ENCODE assay signal across 28 mouse cellular contexts in the genomic region with DNA sequence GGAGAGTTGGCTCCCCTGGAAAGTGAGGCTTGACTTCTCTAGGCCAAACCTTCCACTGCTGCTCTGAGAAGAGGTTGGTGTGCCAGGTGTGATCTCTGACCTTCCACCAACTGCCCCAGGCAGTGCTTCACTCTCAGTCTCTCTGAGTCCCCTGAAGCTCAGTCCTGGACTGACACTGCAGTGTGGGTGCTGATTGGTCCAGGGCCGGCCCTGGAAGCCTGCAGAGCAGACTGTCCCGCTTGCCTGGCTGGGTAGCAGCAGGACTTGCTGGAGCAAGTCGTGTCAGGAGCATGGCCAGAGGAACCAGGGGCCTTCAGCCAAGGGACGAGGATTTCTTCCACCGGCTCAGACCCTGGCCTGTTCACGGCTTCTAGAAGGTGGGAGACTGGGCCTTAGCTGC. TPM values are rescaled to one million over a fixed set of nuclear protein-coding genes. Genes with fewer than 3 reads are reported as not detected.
DNase-seq lines count a peak whose midpoint lies in the region; ATAC-seq and TF ChIP-seq lines count a peak whose summit lies in the region.
"Had no signal": no experiment of that assay in that cellular context is flagged by ENCODE, and none has a peak within 500 bp of the region (broad histone marks: within the 10 kb centered on the region; RNA-seq: fewer than 3 reads in every experiment).

No protein-coding gene starts in this region.

- no peaks in the 10 kb centered on the region for H3K27me3 ChIP-seq in cerebellum, adult 2 months (ENCODE audit: control insufficient read depth, insufficient read depth, low read length)
- H3K27me3 ChIP-seq in hindbrain, embryonic 13.5 days = no peaks in the 10 kb centered on the region
- H3K27me3 ChIP-seq in hindbrain, embryonic 14.5 days (ENCODE audit: control insufficient read depth, insufficient read depth, low read length) = no peaks in the 10 kb centered on the region
- H3K27me3 ChIP-seq in midbrain, embryonic 13.5 days = no peaks in the 10 kb centered on the region
- no peaks in the 10 kb centered on the region for H3K27me3 ChIP-seq in midbrain, embryonic 11.5 days (ENCODE audit: control insufficient read depth, insufficient read depth, low read length)
- H3K27me3 ChIP-seq: hindbrain, embryonic 15.5 days; Patski had no signal

- no peak for ATAC-seq in hindbrain, embryonic 13.5 days (ENCODE audit: low FRiP score)
- no peak for ATAC-seq in hindbrain, embryonic 14.5 days (ENCODE audit: low FRiP score)
- no peak for ATAC-seq in midbrain, embryonic 13.5 days
- ATAC-seq in midbrain, embryonic 11.5 days (ENCODE audit: low FRiP score) = no peak
- ATAC-seq: forebrain, embryonic 16.5 days; inflammation-experienced regulatory T-cells, adult 6 months; Patski had no signal

- H3K9ac ChIP-seq in hindbrain, embryonic 13.5 days = peak overlapping the region; percentile 15
- no peak overlapping the region for H3K9ac ChIP-seq in hindbrain, embryonic 14.5 days
- H3K9ac ChIP-seq in midbrain, embryonic 13.5 days (replicated peaks) = 0 out of 2 replicates have a peak overlapping the region, but pooled peaks have one; percentile 19
- H3K9ac ChIP-seq in midbrain, embryonic 11.5 days (ENCODE audit: low read length) = no peak overlapping the region
- H3K9ac ChIP-seq: embryonic facial prominence, embryonic 13.5 days; heart, embryonic 15.5 days; hindbrain, embryonic 15.5 days; kidney, embryonic 15.5 days; liver, embryonic 14.5 days had no signal

- WGBS in cerebellum, adult 2 months = 3% methylated on average over 6 of the region's 6 CpGs
- 87% methylated on average over 6 of the region's 6 CpGs for WGBS in hindbrain, embryonic 13.5 days
- WGBS in hindbrain, embryonic 14.5 days = 84% methylated on average over 6 of the region's 6 CpGs
- 91% methylated on average over 6 of the region's 6 CpGs for WGBS in midbrain, embryonic 13.5 days
- 86% methylated on average over 6 of the region's 6 CpGs for WGBS in midbrain, embryonic 11.5 days

- DNase-seq in cerebellum, adult 2 months = peak; percentile 49 to 56
- DNase-seq in cerebellum, postnatal 4 days (ENCODE audit: low spot score in 2 of 2) = no peak
- no peak for DNase-seq in hindbrain, embryonic 14.5 days (ENCODE audit: low spot score)
- no peak for DNase-seq in midbrain, embryonic 11.5 days (ENCODE audit: low spot score, missing footprints)
- peak; percentile 92 for DNase-seq in fat pad, adult 2 months (ENCODE audit: extremely low read depth, low read depth, low spot score)
- DNase-seq in kidney, postnatal 14 days = no peak
- DNase-seq: adrenal gland, postnatal 14 days; kidney, adult 11 months; kidney, postnatal 36 days; layer of hippocampus, postnatal 36 days; liver; lung, adult 2 months; lung, postnatal 10 days; right cerebral cortex, postnatal 4 days; thymus, adult 18-20 months; thymus, postnatal 25 days had no signal

- TF ChIP-seq POLR2A in cerebellum, adult 2 months (IDR thresholded peaks at IDR 0.05; ENCODE audit: borderline replicate concordance, insufficient read depth, low read length) = no peak

- H3K27ac ChIP-seq in cerebellum, adult 2 months (ENCODE audit: insufficient read depth, low read length) = peak overlapping the region; percentile 90
- peak overlapping the region; percentile 58; the same call in 1 of the 2 replicates for H3K27ac ChIP-seq in hindbrain, embryonic 13.5 days
- no peak overlapping the region for H3K27ac ChIP-seq in hindbrain, embryonic 14.5 days
- H3K27ac ChIP-seq in midbrain, embryonic 13.5 days = 0 out of 2 replicates have a peak overlapping the region, but pooled peaks have one; percentile 26
- H3K27ac ChIP-seq in midbrain, embryonic 11.5 days (ENCODE audit: low read depth, low read length) = no peak overlapping the region
- H3K27ac ChIP-seq: embryonic facial prominence, embryonic 13.5 days; heart, embryonic 15.5 days; kidney, embryonic 15.5 days; liver, embryonic 14.5 days; macrophage; stomach, postnatal 0 days had no signal

- no peak for TF ChIP-seq CTCF in cerebellum, adult 2 months (IDR thresholded peaks at IDR 0.05; ENCODE audit: borderline replicate concordance, insufficient read depth, low read depth, low read length)

- no peak overlapping the region for H3K4me3 ChIP-seq in cerebellum, adult 2 months (replicated peaks; ENCODE audit: insufficient read depth, low read depth, low read length)
- H3K4me3 ChIP-seq in hindbrain, embryonic 13.5 days = no peak overlapping the region
- H3K4me3 ChIP-seq in hindbrain, embryonic 14.5 days (replicated peaks; ENCODE audit: low read length) = no peak overlapping the region
- H3K4me3 ChIP-seq in midbrain, embryonic 13.5 days (replicated peaks) = no peak overlapping the region
- H3K4me3 ChIP-seq in midbrain, embryonic 11.5 days (ENCODE audit: low read depth, low read length) = no peak overlapping the region
- H3K4me3 ChIP-seq: embryonic facial prominence, embryonic 13.5 days; heart, embryonic 15.5 days; hindbrain, embryonic 15.5 days; kidney, embryonic 15.5 days had no signal

- peaks cover 46% of the 10 kb centered on the region for H3K4me1 ChIP-seq in cerebellum, adult 2 months (ENCODE audit: control insufficient read depth, insufficient read depth, low read length)
- peaks cover 37% of the 10 kb centered on the region for H3K4me1 ChIP-seq in hindbrain, embryonic 13.5 days (replicated peaks)
- 0 out of 2 replicates have a peak, but pooled peaks cover 9% of the 10 kb centered on the region for H3K4me1 ChIP-seq in hindbrain, embryonic 14.5 days (replicated peaks; ENCODE audit: control insufficient read depth, insufficient read depth, low read length)
- peaks cover 29% of the 10 kb centered on the region for H3K4me1 ChIP-seq in midbrain, embryonic 13.5 days (replicated peaks)
- H3K4me1 ChIP-seq in midbrain, embryonic 11.5 days (ENCODE audit: control insufficient read depth, insufficient read depth, low read length) = peaks cover 9% of the 10 kb centered on the region

- peaks cover 59% of the 10 kb centered on the region for H3K36me3 ChIP-seq in hindbrain, embryonic 13.5 days
- H3K36me3 ChIP-seq in hindbrain, embryonic 14.5 days (replicated peaks; ENCODE audit: control insufficient read depth, insufficient read depth) = peaks cover 61% of the 10 kb centered on the region
- H3K36me3 ChIP-seq in midbrain, embryonic 13.5 days = peaks cover 64% of the 10 kb centered on the region
- H3K36me3 ChIP-seq in midbrain, embryonic 11.5 days (ENCODE audit: control insufficient read depth, insufficient read depth, low read length) = peaks cover 4% of the 10 kb centered on the region; the same call in 1 of the 2 replicates

- H3K4me2 ChIP-seq in hindbrain, embryonic 13.5 days = no peak overlapping the region
- no peak overlapping the region for H3K4me2 ChIP-seq in hindbrain, embryonic 14.5 days (replicated peaks)
- no peak overlapping the region for H3K4me2 ChIP-seq in midbrain, embryonic 13.5 days (replicated peaks)
- no peak overlapping the region for H3K4me2 ChIP-seq in midbrain, embryonic 11.5 days
- H3K4me2 ChIP-seq: embryonic facial prominence, embryonic 13.5 days; heart, embryonic 15.5 days; hindbrain, embryonic 15.5 days; kidney, embryonic 15.5 days had no signal

- no peaks in the 10 kb centered on the region for H3K9me3 ChIP-seq in hindbrain, embryonic 13.5 days
- H3K9me3 ChIP-seq in hindbrain, embryonic 14.5 days (ENCODE audit: control insufficient read depth, low read length) = no peaks in the 10 kb centered on the region
- no peaks in the 10 kb centered on the region for H3K9me3 ChIP-seq in midbrain, embryonic 13.5 days
- no peaks in the 10 kb centered on the region for H3K9me3 ChIP-seq in midbrain, embryonic 11.5 days (ENCODE audit: control insufficient read depth, low read length)
- H3K9me3 ChIP-seq: embryonic facial prominence, embryonic 13.5 days; heart, embryonic 15.5 days; hindbrain, embryonic 15.5 days; kidney, embryonic 15.5 days had no signal

RNA-seq across cellular contexts. Expression of a gene that starts 3.7 kb away (rescaled TPM):
- 349 TPM in 2 replicates for polyA plus RNA-seq in cerebellum, adult 2 months (2012; rRNA removed)
- polyA plus RNA-seq in hindbrain, embryonic 13.5 days (2015; fragmentation: Nextera tagmentation; extraction: Ambion mirVana) = 111 and 112 TPM in 2 replicates
- polyA plus RNA-seq in hindbrain, embryonic 14.5 days (2014; fragmentation: Nextera tagmentation; extraction: Ambion mirVana) = 68.8 and 74.5 TPM in 2 replicates
- polyA plus RNA-seq in midbrain, embryonic 13.5 days (2015; fragmentation: Nextera tagmentation; extraction: Ambion mirVana) = 86.9 and 111 TPM in 2 replicates
- 34.5 and 37.1 TPM in 2 replicates for polyA plus RNA-seq in midbrain, embryonic 11.5 days (2014; fragmentation: Nextera tagmentation; extraction: Ambion mirVana)

RNA-seq across cellular contexts. Expression of a gene that starts 22.4 kb away (rescaled TPM):
- 6.4 and 6.9 TPM in 2 replicates for polyA plus RNA-seq in cerebellum, adult 2 months (2012; rRNA removed)
- 6.3 and 6.9 TPM in 2 replicates for polyA plus RNA-seq in hindbrain, embryonic 13.5 days (2015; fragmentation: Nextera tagmentation; extraction: Ambion mirVana)
- polyA plus RNA-seq in hindbrain, embryonic 14.5 days (2014; fragmentation: Nextera tagmentation; extraction: Ambion mirVana) = 2.9 and 4.2 TPM in 2 replicates
- polyA plus RNA-seq in midbrain, embryonic 13.5 days (2015; fragmentation: Nextera tagmentation; extraction: Ambion mirVana) = 8.0 and 8.9 TPM in 2 replicates
- polyA plus RNA-seq in midbrain, embryonic 11.5 days (2014; fragmentation: Nextera tagmentation; extraction: Ambion mirVana) = 1.5 and 2.0 TPM in 2 replicates

RNA-seq across cellular contexts. Expression of a gene that starts 29.1 kb away (rescaled TPM):
- polyA plus RNA-seq in cerebellum, adult 2 months (2012; rRNA removed) = 79.4 and 81.8 TPM in 2 replicates
- 36.8 and 38.5 TPM in 2 replicates for polyA plus RNA-seq in hindbrain, embryonic 13.5 days (2015; fragmentation: Nextera tagmentation; extraction: Ambion mirVana)
- 34.6 and 35.5 TPM in 2 replicates for polyA plus RNA-seq in hindbrain, embryonic 14.5 days (2014; fragmentation: Nextera tagmentation; extraction: Ambion mirVana)
- polyA plus RNA-seq in midbrain, embryonic 13.5 days (2015; fragmentation: Nextera tagmentation; extraction: Ambion mirVana) = 35.8 and 36.2 TPM in 2 replicates
- polyA plus RNA-seq in midbrain, embryonic 11.5 days (2014; fragmentation: Nextera tagmentation; extraction: Ambion mirVana) = 20.5 and 21.9 TPM in 2 replicates

RNA-seq across cellular contexts. Expression of a gene that starts 30.1 kb away (rescaled TPM):
- polyA plus RNA-seq in cerebellum, adult 2 months (2012; rRNA removed) = 0.62 and 1.4 TPM in 2 replicates
- 1.6 and 2.4 TPM in 2 replicates for polyA plus RNA-seq in hindbrain, embryonic 13.5 days (2015; fragmentation: Nextera tagmentation; extraction: Ambion mirVana)
- polyA plus RNA-seq in hindbrain, embryonic 14.5 days (2014; fragmentation: Nextera tagmentation; extraction: Ambion mirVana) = 2.0 and 2.4 TPM in 2 replicates
- polyA plus RNA-seq in midbrain, embryonic 13.5 days (2015; fragmentation: Nextera tagmentation; extraction: Ambion mirVana) = 1.5 and 2.5 TPM in 2 replicates
- polyA plus RNA-seq in midbrain, embryonic 11.5 days (2014; fragmentation: Nextera tagmentation; extraction: Ambion mirVana) = 8.9 and 10.6 TPM in 2 replicates
- polyA plus RNA-seq: macrophage had no signal

RNA-seq across cellular contexts. Expression of a gene that starts 30.3 kb away (rescaled TPM):
- 60.7 and 63.5 TPM in 2 replicates for polyA plus RNA-seq in cerebellum, adult 2 months (2012; rRNA removed)
- polyA plus RNA-seq in hindbrain, embryonic 13.5 days (2015; fragmentation: Nextera tagmentation; extraction: Ambion mirVana) = 35.7 and 35.8 TPM in 2 replicates
- 32.7 TPM in 2 replicates for polyA plus RNA-seq in hindbrain, embryonic 14.5 days (2014; fragmentation: Nextera tagmentation; extraction: Ambion mirVana)
- 32.8 and 36.0 TPM in 2 replicates for polyA plus RNA-seq in midbrain, embryonic 13.5 days (2015; fragmentation: Nextera tagmentation; extraction: Ambion mirVana)
- 17.7 and 20.0 TPM in 2 replicates for polyA plus RNA-seq in midbrain, embryonic 11.5 days (2014; fragmentation: Nextera tagmentation; extraction: Ambion mirVana)

Comparison
In these comparisons a context has a peak if more than half of its experiments do, and no peak if none do; other contexts are left out.
1. DNase-seq: peak in cerebellum, adult 2 months (2 of 2) and fat pad, adult 2 months (single experiment); none in cerebellum, postnatal 4 days (0 of 2), hindbrain, embryonic 14.5 days (single experiment), midbrain, embryonic 11.5 days (single experiment) and kidney, postnatal 14 days (single experiment).
2. H3K27ac ChIP-seq: peak in cerebellum, adult 2 months (single experiment), hindbrain, embryonic 13.5 days (single experiment) and midbrain, embryonic 13.5 days (single experiment); none in hindbrain, embryonic 14.5 days (single experiment) and midbrain, embryonic 11.5 days (single experiment).
3. H3K9ac ChIP-seq: peak in hindbrain, embryonic 13.5 days (single experiment) and midbrain, embryonic 13.5 days (single experiment); none in hindbrain, embryonic 14.5 days (single experiment) and midbrain, embryonic 11.5 days (single experiment).